Mouse (Mus musculus) layer of hippocampus, adult 11-12 months (tissue): Measurements from ENCODE around the gene Tmem222.

Experiments
- DNase-seq: peaks from one replicate; pipeline ENCODE4 v3.0.0; 2022; ENCODE audit warnings: low spot score

Tmem222 gene

GRCm38 (mm10) chr4:133285299-133285698 is 7.7 kb upstream of the Tmem222 start:
- DNase-seq = no peak

GRCm38 (mm10) chr4:133282656-133283055 is 5.1 kb upstream of the Tmem222 start:
- no peak for DNase-seq

- DNase-seq = no peak
Measured at GRCm38 (mm10) chr4:133281951-133282481, 4.4 kb upstream of the Tmem222 start.

- DNase-seq = no peak
Measured at GRCm38 (mm10) chr4:133281513-133281912, 3.9 kb upstream of the Tmem222 start.

- no peak for DNase-seq
Measured at GRCm38 (mm10) chr4:133278482-133278881, 890 bp upstream of the Tmem222 start.

GRCm38 (mm10) chr4:133278067-133278466 is 475 bp upstream of the Tmem222 start:
- DNase-seq = no peak

- DNase-seq = no peak
Measured at GRCm38 (mm10) chr4:133270929-133271328, 6.7 kb downstream of the Tmem222 start.

GRCm38 (mm10) chr4:133269596-133269995 is 8.0 kb downstream of the Tmem222 start:
- DNase-seq = no peak

GRCm38 (mm10) chr4:133268931-133269330 is 8.7 kb downstream of the Tmem222 start:
- no peak for DNase-seq

- no peak for DNase-seq
Measured at GRCm38 (mm10) chr4:133266248-133266880, 11.2 kb downstream of the Tmem222 start.

- no peak for DNase-seq
Measured at GRCm38 (mm10) chr4:133265759-133266158, 11.8 kb downstream of the Tmem222 start.

GRCm38 (mm10) chr4:133265297-133265696 is 12.3 kb downstream of the Tmem222 start:
- no peak for DNase-seq

- DNase-seq = no peak
Measured at GRCm38 (mm10) chr4:133264559-133264958, 13.0 kb downstream of the Tmem222 start.

GRCm38 (mm10) chr4:133263756-133264155 is 13.8 kb downstream of the Tmem222 start:
- no peak for DNase-seq

- DNase-seq = no peak
Measured at GRCm38 (mm10) chr4:133262882-133263281, 14.7 kb downstream of the Tmem222 start, which contains the start of gene Sytl1. Sytl1 (minus strand) TSS chr4:133263113.

GRCm38 (mm10) chr4:133262375-133262765 is 15.2 kb downstream of the Tmem222 start:
- no peak for DNase-seq

GRCm38 (mm10) chr4:133261641-133262374 is 15.8 kb downstream of the Tmem222 start:
- no peak for DNase-seq

GRCm38 (mm10) chr4:133257798-133258408 is 19.7 kb downstream of the Tmem222 start:
- DNase-seq = no peak

- DNase-seq = no peak
Measured at GRCm38 (mm10) chr4:133257230-133257629, 20.4 kb downstream of the Tmem222 start.

- DNase-seq = no peak
Measured at GRCm38 (mm10) chr4:133256820-133257219, 20.8 kb downstream of the Tmem222 start.

- no peak for DNase-seq
Measured at GRCm38 (mm10) chr4:133255392-133255791, 22.2 kb downstream of the Tmem222 start.

- no peak for DNase-seq
Measured at GRCm38 (mm10) chr4:133253412-133253811, 24.2 kb downstream of the Tmem222 start.

- no peak for DNase-seq
Measured at GRCm38 (mm10) chr4:133252089-133252488, 25.5 kb downstream of the Tmem222 start.
